Mouse (Mus musculus): ENCODE results near the gene Cttnbp2. TPM values are rescaled to one million over a fixed set of nuclear protein-coding genes. Genes with fewer than 3 reads are reported as not detected.
A peak's percentile ranks its signal among the peaks of the same experiment; 100 is the strongest.

The Cttnbp2 gene
- 17.2 and 17.6 TPM in 2 replicates for polyA plus RNA-seq (2015; fragmentation: Nextera tagmentation; extraction: Ambion mirVana)

GRCm38 (mm10) chr6:18514480-18515352 is at the start of gene Cttnbp2:
Cttnbp2 (minus strand) TSS chr6:18514843.
- H3K4me1 ChIP-seq (replicated peaks; ENCODE audit: control insufficient read depth, insufficient read depth, low read length), result peaks cover 8% of the 10 kb centered on the region
- ATAC-seq (ENCODE audit: low read depth), result peak; percentile 97
- H3K36me3 ChIP-seq (ENCODE audit: control insufficient read depth, insufficient read depth, low read length), result no peaks in the 10 kb centered on the region
- H3K27me3 ChIP-seq (ENCODE audit: control insufficient read depth, insufficient read depth, low read depth, low read length), result peaks cover 5% of the 10 kb centered on the region; the same call in 1 of the 2 replicates
- no peaks in the 10 kb centered on the region for H3K9me3 ChIP-seq (ENCODE audit: control insufficient read depth, low read length)
- peak within 1 kb of the TSS; percentile 20; the same call in 1 of the 2 replicates for H3K27ac ChIP-seq (ENCODE audit: low read length)
- peak within 1 kb of the TSS; percentile 82 for H3K9ac ChIP-seq (ENCODE audit: low read length)
- peak within 1 kb of the TSS; percentile 95 for H3K4me2 ChIP-seq (ENCODE audit: low read depth, low read length)
- H3K4me3 ChIP-seq (ENCODE audit: low read length), result peak within 1 kb of the TSS; percentile 86
- under 1% methylated on average over 52 of the region's 70 CpGs for WGBS

- H3K9ac ChIP-seq (ENCODE audit: low read length), result no peak overlapping the region
- WGBS, result 70% methylated on average over 1 of the region's 1 CpGs
- no peaks in the 10 kb centered on the region; the same call in 1 of the 2 replicates for H3K4me1 ChIP-seq (replicated peaks; ENCODE audit: control insufficient read depth, insufficient read depth, low read length)
- H3K27me3 ChIP-seq (ENCODE audit: control insufficient read depth, insufficient read depth, low read depth, low read length), result no peaks in the 10 kb centered on the region
- no peak overlapping the region for H3K4me3 ChIP-seq (ENCODE audit: low read length)
- H3K4me2 ChIP-seq (ENCODE audit: low read depth, low read length), result no peak overlapping the region
- no peak overlapping the region for H3K27ac ChIP-seq (ENCODE audit: low read length)
- no peaks in the 10 kb centered on the region for H3K36me3 ChIP-seq (ENCODE audit: control insufficient read depth, insufficient read depth, low read length)
- no peak for ATAC-seq (ENCODE audit: low read depth)
- no peaks in the 10 kb centered on the region for H3K9me3 ChIP-seq (ENCODE audit: control insufficient read depth, low read length)
These were observed 44.4 kb upstream of the Cttnbp2 start for GRCm38 (mm10) chr6:18559019-18559418.

- 51% methylated on average over 24 of the region's 24 CpGs for WGBS
- no peak for ATAC-seq (ENCODE audit: low read depth)
These were observed 33.1 kb upstream of the Cttnbp2 start for GRCm38 (mm10) chr6:18547516-18548465.

GRCm38 (mm10) chr6:18543878-18544277 is 29.2 kb upstream of the Cttnbp2 start:
- ATAC-seq (ENCODE audit: low read depth), result no peak
- Histone ChIP-seq H3K4me2 (ENCODE audit: low read depth, low read length) (no peak overlapping the region), H3K4me3 (ENCODE audit: low read length) (no peak overlapping the region), H3K9me3 (ENCODE audit: control insufficient read depth, low read length) (no peaks in the 10 kb centered on the region), H3K36me3 (ENCODE audit: control insufficient read depth, insufficient read depth, low read length) (no peaks in the 10 kb centered on the region), H3K27me3 (ENCODE audit: control insufficient read depth, insufficient read depth, low read depth, low read length) (no peaks in the 10 kb centered on the region), H3K9ac (ENCODE audit: low read length) (no peak overlapping the region), H3K27ac (ENCODE audit: low read length) (no peak overlapping the region), H3K4me1 (replicated peaks; ENCODE audit: control insufficient read depth, insufficient read depth, low read length) (no peaks in the 10 kb centered on the region)
- WGBS, result 56% methylated on average over 2 of the region's 2 CpGs

More at GRCm38 (mm10) chr6:18547516-18548465, 33.1 kb upstream of the Cttnbp2 start:
- Histone ChIP-seq H3K4me1 (replicated peaks; ENCODE audit: control insufficient read depth, insufficient read depth, low read length) (no peaks in the 10 kb centered on the region), H3K9me3 (ENCODE audit: control insufficient read depth, low read length) (no peaks in the 10 kb centered on the region), H3K27ac (ENCODE audit: low read length) (no peak overlapping the region), H3K4me2 (ENCODE audit: low read depth, low read length) (peak overlapping the region; percentile 39), H3K4me3 (ENCODE audit: low read length) (no peak overlapping the region), H3K36me3 (ENCODE audit: control insufficient read depth, insufficient read depth, low read length) (no peaks in the 10 kb centered on the region), H3K9ac (ENCODE audit: low read length) (0 out of 2 replicates have a peak overlapping the region, but pooled peaks have one; percentile 35), H3K27me3 (ENCODE audit: control insufficient read depth, insufficient read depth, low read depth, low read length) (no peaks in the 10 kb centered on the region)

- Histone ChIP-seq H3K4me1 (replicated peaks; ENCODE audit: control insufficient read depth, insufficient read depth, low read length) (no peaks in the 10 kb centered on the region), H3K36me3 (ENCODE audit: control insufficient read depth, insufficient read depth, low read length) (no peaks in the 10 kb centered on the region), H3K27ac (ENCODE audit: low read length) (no peak overlapping the region), H3K4me3 (ENCODE audit: low read length) (no peak overlapping the region), H3K9me3 (ENCODE audit: control insufficient read depth, low read length) (no peaks in the 10 kb centered on the region), H3K9ac (ENCODE audit: low read length) (no peak overlapping the region), H3K27me3 (ENCODE audit: control insufficient read depth, insufficient read depth, low read depth, low read length) (no peaks in the 10 kb centered on the region), H3K4me2 (ENCODE audit: low read depth, low read length) (no peak overlapping the region)
- no peak for ATAC-seq (ENCODE audit: low read depth)
- 26% methylated on average over 4 of the region's 4 CpGs for WGBS
These were observed 25.8 kb upstream of the Cttnbp2 start for GRCm38 (mm10) chr6:18540396-18540795.

GRCm38 (mm10) chr6:18530394-18530793 is 15.8 kb upstream of the Cttnbp2 start:
- Histone ChIP-seq H3K4me2 (ENCODE audit: low read depth, low read length) (no peak overlapping the region), H3K4me1 (replicated peaks; ENCODE audit: control insufficient read depth, insufficient read depth, low read length) (no peaks in the 10 kb centered on the region), H3K27ac (ENCODE audit: low read length) (no peak overlapping the region), H3K9ac (ENCODE audit: low read length) (no peak overlapping the region), H3K4me3 (ENCODE audit: low read length) (no peak overlapping the region), H3K9me3 (ENCODE audit: control insufficient read depth, low read length) (no peaks in the 10 kb centered on the region), H3K27me3 (ENCODE audit: control insufficient read depth, insufficient read depth, low read depth, low read length) (no peaks in the 10 kb centered on the region), H3K36me3 (ENCODE audit: control insufficient read depth, insufficient read depth, low read length) (no peaks in the 10 kb centered on the region)
- WGBS, result 71% methylated on average over 3 of the region's 3 CpGs
- no peak for ATAC-seq (ENCODE audit: low read depth)

GRCm38 (mm10) chr6:18517626-18518025 is 3.0 kb upstream of the Cttnbp2 start:
- no peak overlapping the region for H3K27ac ChIP-seq (ENCODE audit: low read length)
- peaks cover 8% of the 10 kb centered on the region for H3K4me1 ChIP-seq (replicated peaks; ENCODE audit: control insufficient read depth, insufficient read depth, low read length)
- WGBS, result 60% methylated on average over 2 of the region's 2 CpGs
- no peak overlapping the region for H3K4me2 ChIP-seq (ENCODE audit: low read depth, low read length)
- no peak for ATAC-seq (ENCODE audit: low read depth)
- no peak overlapping the region for H3K4me3 ChIP-seq (ENCODE audit: low read length)
- no peak overlapping the region for H3K9ac ChIP-seq (ENCODE audit: low read length)
- H3K36me3 ChIP-seq (ENCODE audit: control insufficient read depth, insufficient read depth, low read length), result no peaks in the 10 kb centered on the region
- H3K9me3 ChIP-seq (ENCODE audit: control insufficient read depth, low read length), result no peaks in the 10 kb centered on the region
- H3K27me3 ChIP-seq (ENCODE audit: control insufficient read depth, insufficient read depth, low read depth, low read length), result peaks cover 5% of the 10 kb centered on the region; the same call in 1 of the 2 replicates

- ATAC-seq (ENCODE audit: low read depth), result peak; percentile 69
- H3K9ac ChIP-seq (ENCODE audit: low read length), result peak overlapping the region; percentile 82
- H3K4me1 ChIP-seq (replicated peaks; ENCODE audit: control insufficient read depth, insufficient read depth, low read length), result peaks cover 8% of the 10 kb centered on the region
- peak overlapping the region; percentile 86 for H3K4me3 ChIP-seq (ENCODE audit: low read length)
- H3K9me3 ChIP-seq (ENCODE audit: control insufficient read depth, low read length), result no peaks in the 10 kb centered on the region
- 1% methylated on average over 28 of the region's 28 CpGs for WGBS
- H3K36me3 ChIP-seq (ENCODE audit: control insufficient read depth, insufficient read depth, low read length), result no peaks in the 10 kb centered on the region
- peak overlapping the region; percentile 20; the same call in 1 of the 2 replicates for H3K27ac ChIP-seq (ENCODE audit: low read length)
- H3K4me2 ChIP-seq (ENCODE audit: low read depth, low read length), result peak overlapping the region; percentile 95
- peaks cover 5% of the 10 kb centered on the region; the same call in 1 of the 2 replicates for H3K27me3 ChIP-seq (ENCODE audit: control insufficient read depth, insufficient read depth, low read depth, low read length)
These were observed 801 bp downstream of the Cttnbp2 start for GRCm38 (mm10) chr6:18513611-18514473.
